8 mouse cellular contexts compared by ENCODE assay signal in genomic region chr11:90170014-90170320, GRCm38 (mm10). TPM values are rescaled to one million over a fixed set of nuclear protein-coding genes. Genes with fewer than 3 reads are reported as not detected.
DNase-seq lines count a peak whose midpoint lies in the region; ATAC-seq and TF ChIP-seq lines count a peak whose summit lies in the region.

No protein-coding gene starts in this region.

- peak; percentile 79; the same call in 1 of the 2 replicates for ATAC-seq in kidney, embryonic 14.5 days (ENCODE audit: low FRiP score, low TSS enrichment)
- peak; percentile 56 for ATAC-seq in liver, embryonic 11.5 days (replicated peaks; ENCODE audit: low FRiP score)

- 2% methylated on average over 7 of the region's 7 CpGs for WGBS in heart, embryonic 10.5 days
- WGBS in kidney, embryonic 14.5 days, result 2% methylated on average over 7 of the region's 7 CpGs
- WGBS in liver, embryonic 11.5 days, result 2% methylated on average over 7 of the region's 7 CpGs

- no peaks in the 10 kb centered on the region for H3K27me3 ChIP-seq in heart, embryonic 10.5 days (ENCODE audit: insufficient read depth, poor library complexity, severe bottlenecking)
- 0 out of 2 replicates have a peak, but pooled peaks cover 2% of the 10 kb centered on the region for H3K27me3 ChIP-seq in kidney, embryonic 14.5 days (ENCODE audit: control insufficient read depth, insufficient read depth, low read length)
- H3K27me3 ChIP-seq in liver, embryonic 11.5 days (replicated peaks; ENCODE audit: control insufficient read depth, insufficient read depth, low read length), result no peaks in the 10 kb centered on the region
- H3K27me3 ChIP-seq in myocyte (ENCODE audit: control insufficient read depth, insufficient read depth, insufficient read length), result no peaks in the 10 kb centered on the region

- H3K79me2 ChIP-seq in myocyte (ENCODE audit: control insufficient read depth, insufficient read depth), result no peaks in the 10 kb centered on the region

- no peaks in the 10 kb centered on the region for H3K36me3 ChIP-seq in heart, embryonic 10.5 days
- H3K36me3 ChIP-seq in kidney, embryonic 14.5 days (ENCODE audit: control insufficient read depth, insufficient read depth, low read length), result no peaks in the 10 kb centered on the region
- H3K36me3 ChIP-seq in liver, embryonic 11.5 days (ENCODE audit: control insufficient read depth, insufficient read depth, low read length), result no peaks in the 10 kb centered on the region
- H3K36me3 ChIP-seq in myocyte (ENCODE audit: control insufficient read depth, insufficient read depth), result no peaks in the 10 kb centered on the region

- DNase-seq in A20 (ENCODE audit: low read depth, low spot score) (peak; percentile 45), adipocyte (ENCODE audit: low spot score) (peak; percentile 53)
- peak; percentile 89 for DNase-seq in embryo, embryonic 11 days
- DNase-seq in heart, embryonic 10.5 days (ENCODE audit: low spot score), result peak; percentile 83
- peak; percentile 51 for DNase-seq in liver, embryonic 11.5 days (ENCODE audit: low spot score)
- peak; percentile 48 for DNase-seq in yolk sac, embryonic 10.5 days (ENCODE audit: low spot score)

- H3K4me3 ChIP-seq in heart, embryonic 10.5 days, result peak overlapping the region; percentile 44
- H3K4me3 ChIP-seq in kidney, embryonic 14.5 days (ENCODE audit: low read length), result peak overlapping the region; percentile 11; the same call in 1 of the 2 replicates
- peak overlapping the region; percentile 15; the same call in 1 of the 2 replicates for H3K4me3 ChIP-seq in liver, embryonic 11.5 days (ENCODE audit: low read depth, low read length)
- no peak overlapping the region for H3K4me3 ChIP-seq in myocyte

- no peak overlapping the region for H3K9ac ChIP-seq in kidney, embryonic 14.5 days (ENCODE audit: low read depth, low read length)
- H3K9ac ChIP-seq in liver, embryonic 11.5 days (ENCODE audit: low read depth, low read length), result no peak overlapping the region

- H3K4me2 ChIP-seq in kidney, embryonic 14.5 days (replicated peaks; ENCODE audit: low read depth, low read length), result peak overlapping the region; percentile 46
- H3K4me2 ChIP-seq in liver, embryonic 11.5 days, result peak overlapping the region; percentile 47
- H3K4me2 ChIP-seq in myocyte (ENCODE audit: low read depth), result peak overlapping the region; percentile 71

- H3ac ChIP-seq in myocyte (ENCODE audit: control insufficient read depth, insufficient read length), result no peak overlapping the region

- no peak for TF ChIP-seq POLR2A in myocyte (IDR thresholded peaks at IDR 0.05; ENCODE audit: insufficient read length, low read depth)

- no peaks in the 10 kb centered on the region for H3K9me3 ChIP-seq in heart, embryonic 10.5 days
- H3K9me3 ChIP-seq in kidney, embryonic 14.5 days (ENCODE audit: control insufficient read depth, low read length), result no peaks in the 10 kb centered on the region
- H3K9me3 ChIP-seq in liver, embryonic 11.5 days (ENCODE audit: control insufficient read depth, low read length), result no peaks in the 10 kb centered on the region

- no peak overlapping the region for H3K27ac ChIP-seq in heart, embryonic 10.5 days
- H3K27ac ChIP-seq in kidney, embryonic 14.5 days (ENCODE audit: low read depth, low read length), result no peak overlapping the region
- H3K27ac ChIP-seq in liver, embryonic 11.5 days (ENCODE audit: low read depth, low read length), result no peak overlapping the region

- no peaks in the 10 kb centered on the region for H3K4me1 ChIP-seq in heart, embryonic 10.5 days
- no peaks in the 10 kb centered on the region for H3K4me1 ChIP-seq in kidney, embryonic 14.5 days (ENCODE audit: control insufficient read depth, insufficient read depth, low read length)
- no peaks in the 10 kb centered on the region for H3K4me1 ChIP-seq in liver, embryonic 11.5 days (replicated peaks; ENCODE audit: control insufficient read depth, insufficient read depth, low read length)

TF ChIP-seq in myocyte, 11 proteins besides CTCF, POLR2A, EP300 and RAD21:
- no peak for TF ChIP-seq SRF (IDR thresholded peaks at IDR 0.05; ENCODE audit: control insufficient read depth, insufficient read length, low read depth)
- TF ChIP-seq CEBPB (IDR thresholded peaks at IDR 0.05; ENCODE audit: insufficient read depth, poor library complexity, severe bottlenecking), result no peak
- TF ChIP-seq MYOG (IDR thresholded peaks at IDR 0.05; ENCODE audit: control insufficient read depth in 1 of 3, insufficient read depth in 1 of 3, insufficient read length in 2 of 3, low read depth in 2 of 3), result no peak
- TF ChIP-seq TCF3 (IDR thresholded peaks at IDR 0.05; ENCODE audit: insufficient read length, low read depth), result no peak
- no peak for TF ChIP-seq E2F4 (IDR thresholded peaks at IDR 0.05; ENCODE audit: insufficient read depth)
- no peak for TF ChIP-seq MAX (IDR thresholded peaks at IDR 0.05; ENCODE audit: low read depth)
- TF ChIP-seq TCF12 (IDR thresholded peaks at IDR 0.05; ENCODE audit: insufficient read depth, poor library complexity, severe bottlenecking), result no peak

RNA-seq across cellular contexts. Expression of gene Gm45716, which starts 17.5 kb away (rescaled TPM):
- 47.3 and 61.5 TPM in 2 replicates for polyA plus RNA-seq in heart, embryonic 10.5 days (2016; fragmentation: Nextera tagmentation; extraction: Ambion mirVana)
- 9.1 and 9.8 TPM in 2 replicates for polyA plus RNA-seq in kidney, embryonic 14.5 days (2014; fragmentation: Nextera tagmentation; extraction: Ambion mirVana)
- 6.3 and 7.3 TPM in 2 replicates for polyA plus RNA-seq in liver, embryonic 11.5 days (2014; fragmentation: Nextera tagmentation; extraction: Ambion mirVana)
- polyA plus RNA-seq in myocyte (2012; fragmentation: generic; extraction: Trizol), result 3.0 TPM
